Mouse (Mus musculus): ENCODE data around the gene Tas2r116. TPM values are rescaled to one million over a fixed set of nuclear protein-coding genes. Genes with fewer than 3 reads are reported as not detected.

Tas2r116 gene
- not detected in 2 replicates for polyA plus RNA-seq (2012; rRNA removed)

GRCm38 (mm10) chr6:132855138-132855537 is at the start of gene Tas2r116:
Gene Tas2r116, plus strand, starts transcription at chr6:132855438.
- TF ChIP-seq POLR2A (IDR thresholded peaks at IDR 0.05; ENCODE audit: extremely low read depth, insufficient read depth, low read length) (no peak), CTCF (IDR thresholded peaks at IDR 0.05; ENCODE audit: extremely low read depth, insufficient read depth, low read length) (no peak)
- no peaks in the 10 kb centered on the region for H3K4me1 ChIP-seq (ENCODE audit: control insufficient read depth, insufficient read depth, low read length)

GRCm38 (mm10) chr6:132846842-132847241 is 8.4 kb upstream of the Tas2r116 start, which contains the start of gene Tas2r123:
Gene Tas2r123, plus strand, starts transcription at chr6:132847142.
- no peak within 1 kb of the TSS for H3K4me3 ChIP-seq (ENCODE audit: insufficient read depth, low read length)
- no peak within 1 kb of the TSS for H3K27ac ChIP-seq (ENCODE audit: insufficient read depth, low read length)
- H3K4me1 ChIP-seq (ENCODE audit: control insufficient read depth, insufficient read depth, low read length): no peaks in the 10 kb centered on the region
- TF ChIP-seq POLR2A (IDR thresholded peaks at IDR 0.05; ENCODE audit: extremely low read depth, insufficient read depth, low read length) (no peak), CTCF (IDR thresholded peaks at IDR 0.05; ENCODE audit: extremely low read depth, insufficient read depth, low read length) (no peak)

More at GRCm38 (mm10) chr6:132855138-132855537, at the start of gene Tas2r116:
- Histone ChIP-seq H3K27ac (ENCODE audit: insufficient read depth, low read length) (no peak within 1 kb of the TSS), H3K4me3 (ENCODE audit: insufficient read depth, low read length) (no peak within 1 kb of the TSS)

DNA sequence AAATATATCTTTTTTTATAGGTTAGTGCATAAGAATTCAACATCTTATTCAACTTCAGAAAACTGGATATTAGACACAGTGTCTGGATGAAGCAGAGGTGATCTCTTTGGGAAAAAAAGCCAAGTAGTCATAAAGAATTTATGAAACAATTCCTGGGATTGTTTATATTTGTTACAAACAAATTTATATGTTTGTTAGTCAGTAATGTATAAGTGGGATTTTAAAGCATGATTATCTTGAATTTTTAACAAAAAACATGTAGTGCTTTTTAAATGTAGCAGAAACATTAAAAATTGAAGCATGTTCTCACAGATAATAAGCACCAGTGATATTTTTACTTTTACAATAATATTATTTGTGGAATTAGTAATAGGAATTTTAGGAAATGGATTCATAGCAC is 12.5 kb downstream of the Tas2r116 start, which contains the start of gene Tas2r110:
TSS of gene Tas2r110 (plus strand) at position 301 of the 400 bp plus-strand sequence.
- Histone ChIP-seq H3K27ac (ENCODE audit: insufficient read depth, low read length) (no peak within 1 kb of the TSS), H3K4me1 (ENCODE audit: control insufficient read depth, insufficient read depth, low read length) (no peaks in the 10 kb centered on the region)
- TF ChIP-seq CTCF (IDR thresholded peaks at IDR 0.05; ENCODE audit: extremely low read depth, insufficient read depth, low read length) (no peak), POLR2A (IDR thresholded peaks at IDR 0.05; ENCODE audit: extremely low read depth, insufficient read depth, low read length) (no peak)

GRCm38 (mm10) chr6:132892711-132893110 is 37.5 kb downstream of the Tas2r116 start, which contains the start of gene Tas2r113:
Gene Tas2r113, plus strand, starts transcription at chr6:132893011.
- no peaks in the 10 kb centered on the region for H3K4me1 ChIP-seq (ENCODE audit: control insufficient read depth, insufficient read depth, low read length)
- no peak for TF ChIP-seq POLR2A (IDR thresholded peaks at IDR 0.05; ENCODE audit: extremely low read depth, insufficient read depth, low read length)
- TF ChIP-seq CTCF (IDR thresholded peaks at IDR 0.05; ENCODE audit: extremely low read depth, insufficient read depth, low read length): no peak
- no peak within 1 kb of the TSS for H3K27ac ChIP-seq (ENCODE audit: insufficient read depth, low read length)
- no peak within 1 kb of the TSS for H3K4me3 ChIP-seq (ENCODE audit: insufficient read depth, low read length)

More for the DNA sequence above, 12.5 kb downstream of the Tas2r116 start, which contains the start of gene Tas2r110:
- H3K4me3 ChIP-seq (ENCODE audit: insufficient read depth, low read length): no peak within 1 kb of the TSS

Other genes with a start within 250 kb of the Tas2r116 start
- gene A630073D07Rik, start 203.9 kb upstream of the Tas2r116 start, polyA plus RNA-seq (2012; rRNA removed): not detected in 2 replicates
- gene Tas2r120, start 198.5 kb upstream of the Tas2r116 start, polyA plus RNA-seq (2012; rRNA removed): not detected in 2 replicates
- not detected in 2 replicates for gene Tas2r121, start 154.4 kb upstream of the Tas2r116 start, polyA plus RNA-seq (2012; rRNA removed)
- not detected in 2 replicates for gene Tas2r122, start 143.5 kb upstream of the Tas2r116 start, polyA plus RNA-seq (2012; rRNA removed)
- not detected in 2 replicates for gene Tas2r115, start 117.4 kb upstream of the Tas2r116 start, polyA plus RNA-seq (2012; rRNA removed)
- gene Tas2r124, start 100.7 kb upstream of the Tas2r116 start, polyA plus RNA-seq (2012; rRNA removed): not detected in 2 replicates
- gene Tas2r102, start 93.3 kb upstream of the Tas2r116 start, polyA plus RNA-seq (2012; rRNA removed): not detected in 2 replicates
- not detected in 2 replicates for gene Tas2r136, start 77.3 kb upstream of the Tas2r116 start, polyA plus RNA-seq (2012; rRNA removed)
- not detected in 2 replicates for gene Tas2r117, start 52.6 kb upstream of the Tas2r116 start, polyA plus RNA-seq (2012; rRNA removed)
- gene Tas2r123, start 8.3 kb upstream of the Tas2r116 start, polyA plus RNA-seq (2012; rRNA removed): not detected in 2 replicates
- gene Tas2r110, start 12.6 kb downstream of the Tas2r116 start, polyA plus RNA-seq (2012; rRNA removed): not detected in 2 replicates
- not detected in 2 replicates for gene Tas2r113, start 37.6 kb downstream of the Tas2r116 start, polyA plus RNA-seq (2012; rRNA removed)
- not detected in 2 replicates for gene Tas2r125, start 54.2 kb downstream of the Tas2r116 start, polyA plus RNA-seq (2012; rRNA removed)
- gene Tas2r129, start 95.7 kb downstream of the Tas2r116 start, polyA plus RNA-seq (2012; rRNA removed): not detected in 2 replicates
- not detected in 2 replicates for gene Tas2r131, start 102.5 kb downstream of the Tas2r116 start, polyA plus RNA-seq (2012; rRNA removed)
- not detected in 2 replicates for gene Tas2r109, start 125.5 kb downstream of the Tas2r116 start, polyA plus RNA-seq (2012; rRNA removed)
- not detected in 2 replicates for gene Tas2r103, start 181.7 kb downstream of the Tas2r116 start, polyA plus RNA-seq (2012; rRNA removed)
- gene Tas2r140, start 200.4 kb downstream of the Tas2r116 start, polyA plus RNA-seq (2012; rRNA removed): not detected in 2 replicates
- 69.9 and 71.0 TPM in 2 replicates for gene Smim10l1, start 249.5 kb downstream of the Tas2r116 start, polyA plus RNA-seq (2012; rRNA removed)